Mouse (Mus musculus) liver, embryonic 15.5 days (tissue): ENCODE data around the gene Cdr2. TPM values are rescaled to one million over a fixed set of nuclear protein-coding genes. Genes with fewer than 3 reads are reported as not detected.
"Not testable (repeated sequence)": the region's sequence is repeated elsewhere in the genome, so short reads cannot be mapped to it uniquely, and the experiment has no call there.

Experiments
- ATAC-seq: fragments of 200-750 bp; cut with Nextera tagmentation; 2 replicates; pipeline ENCODE4 v1.8.0; 2017; ENCODE audit warnings: moderate number of reproducible peaks, mild to moderate bottlenecking, moderate library complexity; ENCODE audit not compliant: insufficient read depth
- H3K27ac ChIP-seq: fragments of 300-500 bp; sonication (generic); replicated peaks from 2 replicates; pipeline ENCODE4 v1.5.1; 2015; ENCODE audit warnings: mild to moderate bottlenecking, inconsistent platforms
- H3K27me3 ChIP-seq: fragments of 300-500 bp; sonication (generic); 2 replicates; pipeline ENCODE4 v1.6.1; 2015; ENCODE audit warnings: mild to moderate bottlenecking, inconsistent platforms
- H3K36me3 ChIP-seq: fragments of 300-500 bp; sonication (generic); replicated peaks from 2 replicates; pipeline ENCODE4 v1.6.1; 2015; ENCODE audit warnings: moderate library complexity, mild to moderate bottlenecking, inconsistent platforms
- H3K4me1 ChIP-seq: fragments of 300-500 bp; sonication (generic); replicated peaks from 2 replicates; pipeline ENCODE4 v1.6.1; 2015; ENCODE audit warnings: inconsistent platforms
- H3K4me2 ChIP-seq: fragments of 300-500 bp; sonication (generic); 2 replicates; pipeline ENCODE4 v1.6.1; 2015; ENCODE audit warnings: moderate library complexity, mild to moderate bottlenecking, inconsistent platforms
- H3K4me3 ChIP-seq: fragments of 300-500 bp; sonication (generic); replicated peaks from 2 replicates; pipeline ENCODE4 v1.5.1; 2015; ENCODE audit warnings: mild to moderate bottlenecking, inconsistent platforms
- H3K9ac ChIP-seq: fragments of 300-500 bp; sonication (generic); 2 replicates; pipeline ENCODE4 v1.6.1; 2015; ENCODE audit warnings: moderate library complexity, mild to moderate bottlenecking, inconsistent platforms
- H3K9me3 ChIP-seq: fragments of 300-500 bp; sonication (generic); replicated peaks from 2 replicates; pipeline ENCODE4 v1.6.1; 2016; ENCODE audit warnings: inconsistent platforms
- WGBS: fragments of 180-500 bp; shearing (Covaris S2); methylation state at CpG from one replicate; pipeline ENCODE4 v1.1.7; 2015; ENCODE audit warnings: mixed read lengths; ENCODE audit not compliant: insufficient replicate concordance; 5-methylcytosine and 5-hydroxymethylcytosine counted together
- polyA plus RNA-seq: library from polyadenylated mRNA; unstranded; fragments of >200 nt; fragmentation: Nextera tagmentation; extraction: Ambion mirVana; gene quantifications from 2 replicates; pipeline ENCODE4 v1.2.1, GENCODE M21; 2015

The Cdr2 gene
- polyA plus RNA-seq, 1 experiment from 2014 or later = 48.6 TPM

DNA sequence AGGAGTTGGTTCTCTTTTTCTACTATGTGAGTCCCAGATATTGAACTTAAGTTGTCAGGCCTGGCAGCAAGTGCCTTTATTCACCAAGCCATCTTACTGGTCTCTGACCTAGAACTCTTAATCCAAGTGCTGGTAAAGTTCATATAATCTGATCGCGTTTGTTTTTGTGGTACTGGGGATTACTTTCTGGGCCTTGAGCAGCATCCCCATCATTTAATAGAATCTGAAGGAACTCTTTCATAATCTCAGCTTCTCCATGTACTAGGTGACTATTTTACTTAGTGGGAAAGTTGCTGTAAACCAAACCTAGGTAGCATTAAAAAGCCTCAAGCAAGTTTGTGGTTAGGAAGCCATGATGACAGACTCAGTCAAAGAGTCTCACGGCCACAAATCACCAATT is 19.8 kb upstream of the Cdr2 start:
- H3K27ac ChIP-seq = no peak overlapping the region
- whole genome bisulfite sequencing = 67% methylated on average over 3 of the region's 3 CpGs

DNA sequence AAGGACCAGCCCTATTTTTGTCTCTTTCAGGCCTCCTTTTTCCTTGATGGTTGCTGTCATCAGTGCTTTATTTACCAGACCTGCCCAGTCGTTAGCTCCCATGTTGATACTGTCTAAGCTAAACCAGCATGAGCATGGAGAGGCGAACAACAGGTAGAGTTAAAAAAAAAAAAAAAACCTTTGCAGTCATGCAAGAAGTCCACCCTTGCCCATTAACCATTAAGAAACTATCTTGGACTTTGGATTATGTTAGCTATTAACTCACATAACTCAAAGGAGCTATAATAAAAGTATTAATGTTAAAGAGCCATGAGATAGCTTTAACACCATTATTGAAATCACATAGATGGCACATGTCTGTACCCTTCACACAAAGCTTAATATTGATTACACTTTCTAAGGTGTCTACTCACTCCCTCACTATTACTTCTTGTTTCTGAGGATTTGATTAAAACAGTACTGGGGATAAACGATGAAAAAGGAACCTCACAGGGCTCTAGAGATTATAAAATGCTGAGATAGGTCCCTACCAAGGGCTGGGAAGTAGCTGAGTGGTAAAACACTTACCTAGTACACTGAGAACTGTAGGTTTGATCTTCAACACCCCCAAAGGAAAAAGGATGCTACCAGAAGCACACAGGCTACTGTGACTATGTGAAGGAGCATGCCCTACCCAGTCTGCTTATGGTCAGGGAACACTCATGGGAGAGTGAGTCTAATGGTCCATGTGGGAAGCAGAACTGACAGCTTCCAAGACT is 18.1 kb upstream of the Cdr2 start:
- Histone ChIP-seq H3K27ac (no peak overlapping the region), H3K4me2 (no peak overlapping the region), H3K9ac (no peak overlapping the region), H3K4me1 (no peaks in the 10 kb centered on the region), H3K36me3 (no peaks in the 10 kb centered on the region), H3K9me3 (no peaks in the 10 kb centered on the region), H3K27me3 (no peaks in the 10 kb centered on the region), H3K4me3 (no peak overlapping the region)
- no peak for ATAC-seq
- WGBS = 41% methylated on average over 3 of the region's 3 CpGs

More for the DNA sequence above, 19.8 kb upstream of the Cdr2 start:
- no peak overlapping the region for H3K4me2 ChIP-seq
- ATAC-seq = no peak
- no peak overlapping the region for H3K4me3 ChIP-seq
- H3K36me3 ChIP-seq = no peaks in the 10 kb centered on the region
- no peak overlapping the region for H3K9ac ChIP-seq
- no peaks in the 10 kb centered on the region for H3K27me3 ChIP-seq
- no peaks in the 10 kb centered on the region for H3K9me3 ChIP-seq
- no peaks in the 10 kb centered on the region for H3K4me1 ChIP-seq

DNA sequence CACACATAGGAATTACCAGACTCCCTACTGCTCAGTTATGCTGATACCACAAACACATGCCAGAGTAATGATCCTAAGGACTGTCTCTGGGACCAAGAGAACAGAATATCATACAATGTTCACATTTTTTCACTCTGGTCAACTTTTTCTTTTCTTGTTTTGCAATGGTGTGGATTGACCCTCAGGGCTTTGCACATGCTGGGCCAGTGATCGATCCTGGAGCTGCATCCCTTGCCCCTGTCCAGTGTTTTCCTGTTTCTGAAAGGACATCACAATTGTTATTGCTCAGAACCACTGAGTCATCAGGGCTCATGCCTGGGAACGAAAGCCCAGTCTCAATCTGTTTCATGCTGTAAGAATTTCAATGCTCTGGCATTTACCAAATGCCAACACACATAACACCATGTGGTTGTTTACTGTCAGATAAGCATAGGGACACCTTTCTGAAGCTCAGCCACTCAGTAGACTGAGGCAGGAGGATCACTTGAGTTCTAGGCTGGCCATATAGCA is 17.0 kb upstream of the Cdr2 start:
- Histone ChIP-seq H3K36me3 (no peaks in the 10 kb centered on the region), H3K4me3 (no peak overlapping the region), H3K9ac (no peak overlapping the region), H3K4me1 (no peaks in the 10 kb centered on the region), H3K4me2 (no peak overlapping the region), H3K9me3 (no peaks in the 10 kb centered on the region), H3K27me3 (peaks cover 1% of the 10 kb centered on the region; the same call in 1 of the 2 replicates), H3K27ac (no peak overlapping the region)
- 58% methylated on average over 2 of the region's 2 CpGs for WGBS
- no peak for ATAC-seq

DNA sequence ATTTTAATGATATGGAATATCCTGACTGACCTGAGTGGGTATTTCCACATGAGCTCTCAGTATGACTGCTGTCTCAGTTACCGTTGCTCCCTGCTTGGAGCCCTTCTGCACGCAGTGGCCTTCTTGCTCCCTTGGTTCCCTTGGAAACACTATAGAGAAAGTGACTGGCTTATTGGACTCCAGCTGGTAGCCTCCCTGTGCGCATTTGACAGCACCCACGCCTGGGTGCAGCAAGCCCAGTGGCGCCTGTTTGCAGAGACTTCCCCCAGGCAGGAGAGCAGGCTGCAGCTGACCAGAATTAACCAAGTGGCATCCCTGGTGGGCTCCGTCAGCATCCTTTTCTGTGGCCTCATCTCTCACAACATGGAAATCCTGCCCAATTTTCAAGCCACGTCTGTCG is 9.1 kb upstream of the Cdr2 start:
- H3K4me3 ChIP-seq = no peak overlapping the region
- ATAC-seq = no peak
- no peaks in the 10 kb centered on the region for H3K9me3 ChIP-seq
- H3K4me2 ChIP-seq = no peak overlapping the region
- H3K36me3 ChIP-seq = no peaks in the 10 kb centered on the region
- no peak overlapping the region for H3K9ac ChIP-seq
- 73% methylated on average over 8 of the region's 8 CpGs for WGBS
- H3K4me1 ChIP-seq = no peaks in the 10 kb centered on the region
- no peak overlapping the region for H3K27ac ChIP-seq
- peaks cover 25% of the 10 kb centered on the region for H3K27me3 ChIP-seq

DNA sequence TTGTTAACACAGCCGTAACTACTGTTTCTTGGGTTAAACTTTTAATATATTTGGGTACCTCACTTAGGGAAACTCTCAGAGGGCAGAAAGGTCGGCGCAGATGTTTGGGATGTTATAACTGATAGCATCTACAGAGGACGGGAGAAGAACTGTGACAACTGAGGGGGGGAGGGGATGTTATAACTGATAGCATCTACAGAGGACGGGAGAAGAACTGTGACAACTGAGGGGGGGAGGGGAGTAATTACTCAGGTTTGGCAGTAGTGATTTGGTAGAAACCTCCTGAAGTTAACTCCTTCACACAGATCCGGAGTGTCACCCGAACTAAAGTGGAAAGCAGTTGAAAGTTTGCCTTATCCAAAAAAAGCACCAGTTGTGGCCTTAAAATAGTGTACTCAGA is 856 bp upstream of the Cdr2 start:
- H3K4me1 ChIP-seq = peaks cover 25% of the 10 kb centered on the region
- no peaks in the 10 kb centered on the region for H3K9me3 ChIP-seq
- peak overlapping the region; percentile 93 for H3K4me2 ChIP-seq
- H3K9ac ChIP-seq = peak overlapping the region; percentile 97
- H3K36me3 ChIP-seq = peaks cover 6% of the 10 kb centered on the region; the same call in 1 of the 2 replicates
- no peak for ATAC-seq
- H3K27me3 ChIP-seq = peaks cover 34% of the 10 kb centered on the region
- H3K4me3 ChIP-seq = peak overlapping the region; percentile 85
- 4% methylated on average over 7 of the region's 7 CpGs for WGBS
- peak overlapping the region; percentile 83 for H3K27ac ChIP-seq

DNA sequence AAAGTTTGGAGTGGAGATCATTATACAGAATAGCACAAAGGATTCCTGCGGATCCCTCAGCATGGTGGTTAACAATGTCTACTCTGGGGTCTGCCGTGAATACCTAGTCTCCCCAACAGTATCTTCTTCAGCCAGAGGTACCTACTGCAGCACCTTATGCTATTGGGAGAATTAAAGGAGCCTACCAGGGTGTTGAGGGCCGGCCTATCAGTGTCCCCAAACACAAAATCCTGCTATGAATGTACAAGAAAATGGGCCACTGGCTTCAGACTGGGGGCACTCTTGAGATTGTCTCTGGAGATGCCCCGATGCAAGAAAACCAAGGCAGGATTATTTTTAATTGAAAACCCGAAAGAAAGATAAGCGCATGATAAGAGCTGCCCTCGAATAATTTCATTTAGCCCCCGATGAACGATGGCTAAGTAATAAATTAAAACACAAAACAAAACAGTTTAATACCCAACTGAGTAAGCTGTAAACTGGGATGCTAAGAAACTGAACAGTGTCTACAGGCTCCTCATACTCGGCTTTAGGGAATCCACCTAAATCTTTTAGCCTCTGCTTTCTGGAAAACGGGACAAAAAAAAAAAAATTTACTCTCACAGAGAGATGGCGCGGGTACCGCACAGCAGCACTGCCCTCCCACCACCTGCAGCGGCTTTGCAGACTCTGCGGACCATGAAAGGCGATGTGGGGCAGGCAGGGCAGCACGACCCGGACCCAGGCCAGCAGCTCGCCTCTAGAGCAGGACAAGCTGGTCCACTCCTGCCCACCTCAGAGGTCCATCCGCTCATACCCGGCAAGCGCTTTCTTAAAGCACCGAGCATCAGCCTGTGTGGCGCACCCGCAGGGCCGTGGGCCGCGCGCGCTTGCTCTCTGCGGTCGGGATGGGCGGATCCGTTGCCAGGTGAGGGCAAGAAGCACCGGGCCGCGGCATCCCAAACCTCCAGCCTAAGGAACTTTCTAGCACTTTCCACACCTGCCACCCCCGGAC is 884 bp downstream of the Cdr2 start:
- H3K27ac ChIP-seq = peak overlapping the region; percentile 98
- 4% methylated on average over 39 of the region's 39 CpGs for WGBS

DNA sequence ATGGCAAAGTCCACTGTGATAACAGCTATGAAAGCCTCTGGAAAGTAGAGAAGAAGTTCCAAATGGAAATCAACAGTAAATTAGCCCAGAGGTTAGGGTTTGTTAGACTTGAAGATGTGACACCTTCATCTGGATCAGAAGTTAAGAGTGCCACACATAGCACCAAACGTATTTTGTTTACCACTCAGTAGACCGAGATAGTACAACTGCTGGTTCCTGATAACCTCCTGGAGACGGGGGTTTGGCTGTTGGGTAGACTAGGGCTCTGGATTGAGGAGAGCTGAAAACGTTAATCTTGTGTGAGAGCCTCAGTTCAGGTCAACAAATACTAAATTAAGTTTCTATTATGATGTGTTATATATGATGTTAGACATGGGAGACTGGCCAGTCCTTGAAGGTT is 2.1 kb downstream of the Cdr2 start:
- peaks cover 14% of the 10 kb centered on the region for H3K27me3 ChIP-seq
- H3K27ac ChIP-seq = peak overlapping the region; percentile 98
- H3K4me2 ChIP-seq = peak overlapping the region; percentile 93
- peak overlapping the region; percentile 85 for H3K4me3 ChIP-seq
- peaks cover 6% of the 10 kb centered on the region; the same call in 1 of the 2 replicates for H3K36me3 ChIP-seq
- WGBS = 20% methylated on average over 4 of the region's 4 CpGs
- H3K9me3 ChIP-seq = no peaks in the 10 kb centered on the region
- peak overlapping the region; percentile 97 for H3K9ac ChIP-seq
- peak; percentile 74 for ATAC-seq
- H3K4me1 ChIP-seq = peaks cover 50% of the 10 kb centered on the region

More for the DNA sequence above, 884 bp downstream of the Cdr2 start:
- H3K4me2 ChIP-seq = peak overlapping the region; percentile 93
- H3K9me3 ChIP-seq = no peaks in the 10 kb centered on the region
- H3K27me3 ChIP-seq = peaks cover 20% of the 10 kb centered on the region
- H3K9ac ChIP-seq = peak overlapping the region; percentile 97
- peaks cover 40% of the 10 kb centered on the region for H3K4me1 ChIP-seq
- H3K4me3 ChIP-seq = peak overlapping the region; percentile 85
- peaks cover 6% of the 10 kb centered on the region; the same call in 1 of the 2 replicates for H3K36me3 ChIP-seq
- peak; percentile 67 for ATAC-seq

DNA sequence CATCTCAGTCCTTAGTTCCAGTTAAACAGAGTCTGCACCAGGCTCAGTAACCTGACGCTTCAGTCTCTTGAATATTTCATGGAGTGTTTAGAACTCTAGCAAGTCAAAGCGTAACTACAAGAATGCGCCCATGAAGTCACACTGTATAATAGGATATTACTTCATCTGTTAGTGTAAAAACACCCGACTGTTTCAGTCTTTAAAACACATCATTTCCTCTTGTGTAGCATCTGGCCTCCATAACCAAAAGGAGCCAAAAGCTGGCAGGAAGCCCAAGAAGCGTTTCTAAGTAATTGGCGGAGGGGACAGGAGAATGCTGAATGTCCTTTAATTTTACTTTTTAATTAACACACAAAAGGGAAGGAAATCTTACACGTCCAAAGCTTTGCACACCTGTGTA is 5.0 kb downstream of the Cdr2 start:
- 0 out of 2 replicates have a peak overlapping the region, but pooled peaks have one; percentile 0 for H3K4me3 ChIP-seq

DNA sequence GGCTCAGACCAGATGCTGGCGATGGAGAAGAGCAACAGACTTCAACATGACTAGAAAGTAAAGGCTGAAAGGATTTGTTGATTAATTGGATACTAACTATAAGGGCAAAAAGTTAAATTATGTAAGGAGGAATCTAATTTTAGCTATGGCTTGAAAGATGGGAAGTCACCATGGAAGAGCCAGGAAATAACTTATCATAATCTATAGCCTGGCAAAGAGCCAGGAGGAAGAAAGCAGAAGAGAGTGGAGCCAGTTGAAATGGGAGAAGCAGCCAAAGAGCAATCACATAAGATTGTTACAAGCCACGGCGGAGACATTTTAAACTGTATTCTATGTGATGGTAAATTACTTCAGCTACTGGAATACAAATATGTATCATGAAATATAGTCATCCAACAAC is 8.1 kb downstream of the Cdr2 start:
- Histone ChIP-seq H3K9ac (no peak overlapping the region), H3K4me3 (no peak overlapping the region), H3K4me2 (0 out of 2 replicates have a peak overlapping the region, but pooled peaks have one; percentile 13), H3K36me3 (peaks cover 26% of the 10 kb centered on the region), H3K27ac (peak overlapping the region; percentile 43), H3K27me3 (no peaks in the 10 kb centered on the region), H3K4me1 (peaks cover 95% of the 10 kb centered on the region), H3K9me3 (no peaks in the 10 kb centered on the region)
- ATAC-seq = no peak
- WGBS = 73% methylated on average over 3 of the region's 3 CpGs

More for the DNA sequence above, 5.0 kb downstream of the Cdr2 start:
- no peak for ATAC-seq
- Histone ChIP-seq H3K36me3 (peaks cover 14% of the 10 kb centered on the region; the same call in 1 of the 2 replicates), H3K9ac (no peak overlapping the region), H3K4me2 (peak overlapping the region; percentile 93; the same call in 1 of the 2 replicates), H3K27ac (peak overlapping the region; percentile 98; the same call in 1 of the 2 replicates), H3K9me3 (no peaks in the 10 kb centered on the region), H3K27me3 (no peaks in the 10 kb centered on the region), H3K4me1 (peaks cover 68% of the 10 kb centered on the region)
- WGBS = 70% methylated on average over 7 of the region's 7 CpGs

DNA sequence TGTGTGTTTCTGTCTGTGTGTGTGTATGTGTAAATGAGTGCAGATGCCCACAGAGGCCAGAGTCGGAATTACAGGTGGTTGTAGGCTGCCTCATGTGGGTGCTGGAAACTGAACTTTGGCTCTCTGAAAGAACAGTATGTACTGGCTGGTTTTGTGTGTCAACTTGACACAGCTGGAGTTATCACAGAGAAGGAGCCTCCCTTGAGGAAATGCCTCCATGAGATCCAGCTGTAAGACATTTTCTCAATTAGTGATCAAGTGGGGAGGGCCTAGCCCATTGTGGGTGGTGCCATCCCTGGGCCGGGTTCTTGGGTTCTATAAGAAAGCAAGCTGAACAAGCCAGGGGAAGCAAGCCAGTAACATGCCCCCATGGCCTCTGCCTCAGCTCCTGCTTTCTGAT is 9.6 kb downstream of the Cdr2 start:
- not testable (repeated sequence) for H3K9me3 ChIP-seq, ATAC-seq, H3K9ac ChIP-seq, H3K27me3 ChIP-seq, H3K4me3 ChIP-seq
- Histone ChIP-seq H3K4me1 (peaks cover 94% of the 10 kb centered on the region), H3K4me2 (peak overlapping the region; percentile 11), H3K36me3 (peaks cover 37% of the 10 kb centered on the region), H3K27ac (peak overlapping the region; percentile 90)
- 65% methylated on average over 2 of the region's 2 CpGs for WGBS
